Comparison of ENCODE assay signal across 22 mouse cellular contexts in the genomic region with DNA sequence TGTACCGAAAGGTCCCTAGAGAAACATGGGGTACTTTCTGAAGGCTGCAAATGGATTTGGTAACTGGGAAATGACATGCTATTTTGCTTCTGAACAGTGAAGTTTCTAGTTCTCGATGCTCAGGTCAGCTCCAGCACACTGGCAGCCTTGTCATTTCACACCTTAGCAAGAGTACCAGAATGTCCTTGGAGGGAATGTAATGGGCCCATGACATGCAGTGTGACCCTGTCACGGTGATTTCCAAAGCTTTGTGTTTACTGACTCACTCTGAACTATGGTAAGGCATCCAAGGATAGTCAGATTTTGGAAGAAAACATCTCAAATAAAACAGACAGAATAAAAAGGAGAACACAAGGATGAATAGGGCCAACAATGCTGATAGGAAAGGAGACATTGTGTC. TPM values are rescaled to one million over a fixed set of nuclear protein-coding genes. Genes with fewer than 3 reads are reported as not detected.
DNase-seq lines count a peak whose midpoint lies in the region; ATAC-seq and TF ChIP-seq lines count a peak whose summit lies in the region.
"Had no signal": no experiment of that assay in that cellular context is flagged by ENCODE, and none has a peak within 500 bp of the region (broad histone marks: within the 10 kb centered on the region; RNA-seq: fewer than 3 reads in every experiment).

No protein-coding gene starts in this region.

- peaks cover 21% of the 10 kb centered on the region for H3K36me3 ChIP-seq in heart, embryonic 13.5 days
- H3K36me3 ChIP-seq in liver, embryonic 15.5 days (replicated peaks), result no peaks in the 10 kb centered on the region
- H3K36me3 ChIP-seq in forebrain, embryonic 14.5 days (ENCODE audit: control insufficient read depth, insufficient read depth, low read length), result no peaks in the 10 kb centered on the region
- H3K36me3 ChIP-seq: forebrain, embryonic 15.5 days had no signal

- H3K9me3 ChIP-seq in heart, embryonic 13.5 days, result no peaks in the 10 kb centered on the region
- no peaks in the 10 kb centered on the region for H3K9me3 ChIP-seq in liver, embryonic 15.5 days (replicated peaks)
- H3K9me3 ChIP-seq in forebrain, embryonic 14.5 days (replicated peaks; ENCODE audit: control insufficient read depth, low read length), result no peaks in the 10 kb centered on the region
- H3K9me3 ChIP-seq: embryonic facial prominence, embryonic 12.5 days; forebrain, embryonic 15.5 days; neural tube, embryonic 12.5 days had no signal

- no peak for ATAC-seq in heart, embryonic 13.5 days (ENCODE audit: extremely low read depth, insufficient number of reproducible peaks, low FRiP score, low TSS enrichment)
- ATAC-seq in liver, embryonic 15.5 days (ENCODE audit: insufficient read depth), result peak; percentile 2
- no peak for ATAC-seq in forebrain, embryonic 14.5 days
- ATAC-seq: forebrain, embryonic 15.5 days; hindbrain, postnatal 0 days had no signal

- 0 out of 2 replicates have a peak overlapping the region, but pooled peaks have one; percentile 13 for H3K27ac ChIP-seq in heart, embryonic 13.5 days (replicated peaks)
- peak overlapping the region; percentile 22; the same call in 1 of the 2 replicates for H3K27ac ChIP-seq in embryonic fibroblast, embryonic 13.5 days (ENCODE audit: insufficient read depth, low read length)
- H3K27ac ChIP-seq in liver, embryonic 15.5 days (replicated peaks), result peak overlapping the region; percentile 85
- no peak overlapping the region for H3K27ac ChIP-seq in forebrain, embryonic 14.5 days (ENCODE audit: low read depth, low read length)
- H3K27ac ChIP-seq: embryonic facial prominence, embryonic 12.5 days; forebrain, embryonic 15.5 days; heart, adult 2 months; hindbrain, postnatal 0 days; layer of hippocampus, adult 2 months; neural tube, embryonic 12.5 days had no signal

- H3K4me2 ChIP-seq in heart, embryonic 13.5 days, result no peak overlapping the region
- peak overlapping the region; percentile 55 for H3K4me2 ChIP-seq in liver, embryonic 15.5 days
- no peak overlapping the region for H3K4me2 ChIP-seq in forebrain, embryonic 14.5 days (ENCODE audit: low read length)
- H3K4me2 ChIP-seq: embryonic facial prominence, embryonic 12.5 days; forebrain, embryonic 15.5 days; neural tube, embryonic 12.5 days had no signal

- TF ChIP-seq POLR2A in embryonic fibroblast, embryonic 13.5 days (IDR thresholded peaks at IDR 0.05; ENCODE audit: low read depth, low read length), result no peak

- no peak overlapping the region for H3K9ac ChIP-seq in heart, embryonic 13.5 days
- 0 out of 2 replicates have a peak overlapping the region, but pooled peaks have one; percentile 12 for H3K9ac ChIP-seq in liver, embryonic 15.5 days
- no peak overlapping the region for H3K9ac ChIP-seq in forebrain, embryonic 14.5 days (ENCODE audit: low read length)
- H3K9ac ChIP-seq: embryonic facial prominence, embryonic 12.5 days; forebrain, embryonic 15.5 days; neural tube, embryonic 12.5 days had no signal

- intact Hi-C loops in heart, postnatal 25 days (cut with DNase I), result no loop called here

- TF ChIP-seq CTCF in embryonic fibroblast, embryonic 13.5 days (IDR thresholded peaks at IDR 0.05; ENCODE audit: borderline replicate concordance, insufficient read depth, low read length), result no peak

- H3K4me1 ChIP-seq in heart, embryonic 13.5 days, result peaks cover 12% of the 10 kb centered on the region
- H3K4me1 ChIP-seq in embryonic fibroblast, embryonic 13.5 days (ENCODE audit: control insufficient read depth, insufficient read depth, low read length), result peaks cover 10% of the 10 kb centered on the region; the same call in 1 of the 2 replicates
- peaks cover 25% of the 10 kb centered on the region for H3K4me1 ChIP-seq in liver, embryonic 15.5 days (replicated peaks)
- no peaks in the 10 kb centered on the region for H3K4me1 ChIP-seq in forebrain, embryonic 14.5 days (ENCODE audit: control insufficient read depth, insufficient read depth, low read length)
- H3K4me1 ChIP-seq: embryonic facial prominence, embryonic 12.5 days; forebrain, embryonic 15.5 days; neural tube, embryonic 12.5 days had no signal

- no peak overlapping the region for H3K4me3 ChIP-seq in heart, embryonic 13.5 days
- no peak overlapping the region for H3K4me3 ChIP-seq in embryonic fibroblast, embryonic 13.5 days (ENCODE audit: insufficient read depth, low read length)
- no peak overlapping the region for H3K4me3 ChIP-seq in liver, embryonic 15.5 days (replicated peaks)
- no peak overlapping the region for H3K4me3 ChIP-seq in forebrain, embryonic 14.5 days (ENCODE audit: low read depth, low read length)
- H3K4me3 ChIP-seq: embryonic facial prominence, embryonic 12.5 days; forebrain, embryonic 15.5 days; heart, adult 2 months; layer of hippocampus, adult 2 months; neural tube, embryonic 12.5 days had no signal

- H3K27me3 ChIP-seq in heart, embryonic 13.5 days (replicated peaks), result no peaks in the 10 kb centered on the region
- no peaks in the 10 kb centered on the region for H3K27me3 ChIP-seq in liver, embryonic 15.5 days
- H3K27me3 ChIP-seq in forebrain, embryonic 14.5 days (replicated peaks; ENCODE audit: control insufficient read depth, insufficient read depth, low read length), result no peaks in the 10 kb centered on the region
- H3K27me3 ChIP-seq: embryonic facial prominence, embryonic 12.5 days; forebrain, embryonic 15.5 days; neural tube, embryonic 12.5 days had no signal

- 70% methylated on average over 3 of the region's 3 CpGs for WGBS in heart, embryonic 13.5 days
- 72% methylated on average over 3 of the region's 3 CpGs for WGBS in liver, embryonic 15.5 days (ENCODE audit: insufficient replicate concordance)
- WGBS in forebrain, embryonic 14.5 days, result 92% methylated on average over 3 of the region's 3 CpGs

- no peak for DNase-seq in heart, postnatal 25 days (ENCODE audit: low spot score)
- peak; percentile 14 for DNase-seq in adrenal gland, postnatal 10 days
- DNase-seq in gastrocnemius, adult 18-20 months (ENCODE audit: low spot score), result no peak
- DNase-seq in forebrain, embryonic 14.5 days (ENCODE audit: low spot score), result no peak
- DNase-seq in adipocyte (ENCODE audit: low spot score), result no peak
- DNase-seq: cerebellum, adult 11 months; cerebellum, adult 9-11 months; gastrocnemius, postnatal 36 days; heart, adult 2 months; kidney, postnatal 25 days; lung, postnatal 14 days; midbrain, embryonic 14.5 days; right cerebral cortex, postnatal 25 days; thymus, postnatal 14 days had no signal

RNA-seq across cellular contexts. Expression of gene Cops2, which starts 42.5 kb away (rescaled TPM):
- polyA plus RNA-seq in heart, embryonic 13.5 days (2015; fragmentation: Nextera tagmentation; extraction: Ambion mirVana), result 58.5 and 62.9 TPM in 2 replicates
- 10 to 100 TPM; 86.9 to 87.0 TPM for total RNA-seq in heart, postnatal 25 days (2021)
- 100 to 1,000 TPM; 109 to 121 TPM for total RNA-seq in adrenal gland, postnatal 10 days (2021)
- polyA plus RNA-seq in embryonic fibroblast, embryonic 13.5 days (2011; ENCODE audit: insufficient read length, low read depth, missing spikeins), result 196 and 233 TPM in 2 replicates
- 36.2 and 39.5 TPM in 2 replicates for polyA plus RNA-seq in liver, embryonic 15.5 days (2015; fragmentation: Nextera tagmentation; extraction: Ambion mirVana)
- total RNA-seq in gastrocnemius, adult 18-20 months (2021), result 100 to 1,000 TPM; 104 to 105 TPM
- polyA plus RNA-seq in forebrain, embryonic 14.5 days (2014; fragmentation: Nextera tagmentation; extraction: Ambion mirVana), result 77.2 and 81.0 TPM in 2 replicates

RNA-seq across cellular contexts. Expression of gene Galk2, which starts 42.5 kb away (rescaled TPM):
- polyA plus RNA-seq in heart, embryonic 13.5 days (2015; fragmentation: Nextera tagmentation; extraction: Ambion mirVana), result 33.7 and 34.6 TPM in 2 replicates
- 10 to 100 TPM; 10.1 to 10.9 TPM for total RNA-seq in heart, postnatal 25 days (2021)
- 10 to 100 TPM; 40.6 to 41.1 TPM for total RNA-seq in adrenal gland, postnatal 10 days (2021)
- 49.5 and 54.1 TPM in 2 replicates for polyA plus RNA-seq in embryonic fibroblast, embryonic 13.5 days (2011; ENCODE audit: insufficient read length, low read depth, missing spikeins)
- 9.3 and 9.5 TPM in 2 replicates for polyA plus RNA-seq in liver, embryonic 15.5 days (2015; fragmentation: Nextera tagmentation; extraction: Ambion mirVana)
- total RNA-seq in gastrocnemius, adult 18-20 months (2021), result 1 to 10 TPM; 3.1 to 3.2 TPM
- polyA plus RNA-seq in forebrain, embryonic 14.5 days (2014; fragmentation: Nextera tagmentation; extraction: Ambion mirVana), result 29.8 and 32.8 TPM in 2 replicates
